Mouse (Mus musculus): ENCODE data around the gene Fstl4. TPM values are rescaled to one million over a fixed set of nuclear protein-coding genes. Genes with fewer than 3 reads are reported as not detected.

The Fstl4 gene
- polyA plus RNA-seq, 1 experiment from 2014 or later, result 1.7 TPM

DNA sequence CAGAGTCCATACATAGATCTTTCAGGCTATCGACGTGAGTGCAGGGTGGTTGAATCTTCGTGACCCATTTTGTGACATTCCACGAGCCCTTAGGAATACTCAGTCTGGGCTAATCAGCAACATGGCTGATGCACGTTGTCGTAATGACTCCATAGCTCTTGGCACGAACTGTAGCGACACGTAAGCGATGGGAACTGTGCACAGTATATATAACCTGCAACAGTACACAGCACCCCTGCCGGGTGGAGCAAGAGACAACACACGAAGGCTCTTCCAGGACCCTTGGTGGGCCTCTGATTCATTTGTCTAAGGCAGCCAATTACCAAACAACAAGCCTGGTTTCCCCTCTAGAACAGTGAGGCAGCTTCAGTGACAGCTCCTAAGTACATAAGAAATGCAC is 11.9 kb upstream of the Fstl4 start:
- no peak for ATAC-seq (ENCODE audit: insufficient number of reproducible peaks, insufficient read depth, low FRiP score, low read depth)
- Histone ChIP-seq H3K36me3 (ENCODE audit: control insufficient read depth, insufficient read depth, low read length) (no peaks in the 10 kb centered on the region), H3K27ac (ENCODE audit: low read length) (no peak overlapping the region), H3K4me2 (replicated peaks; ENCODE audit: low read depth, low read length) (no peak overlapping the region), H3K27me3 (ENCODE audit: control insufficient read depth, insufficient read depth, low read length) (no peaks in the 10 kb centered on the region), H3K4me1 (ENCODE audit: control insufficient read depth, insufficient read depth, low read length) (no peaks in the 10 kb centered on the region), H3K9ac (replicated peaks; ENCODE audit: low read depth, low read length) (no peak overlapping the region), H3K4me3 (ENCODE audit: low read depth, low read length) (no peak overlapping the region), H3K9me3 (ENCODE audit: control insufficient read depth, low read depth, low read length) (no peaks in the 10 kb centered on the region)
- WGBS, result 82% methylated on average over 12 of the region's 12 CpGs

DNA sequence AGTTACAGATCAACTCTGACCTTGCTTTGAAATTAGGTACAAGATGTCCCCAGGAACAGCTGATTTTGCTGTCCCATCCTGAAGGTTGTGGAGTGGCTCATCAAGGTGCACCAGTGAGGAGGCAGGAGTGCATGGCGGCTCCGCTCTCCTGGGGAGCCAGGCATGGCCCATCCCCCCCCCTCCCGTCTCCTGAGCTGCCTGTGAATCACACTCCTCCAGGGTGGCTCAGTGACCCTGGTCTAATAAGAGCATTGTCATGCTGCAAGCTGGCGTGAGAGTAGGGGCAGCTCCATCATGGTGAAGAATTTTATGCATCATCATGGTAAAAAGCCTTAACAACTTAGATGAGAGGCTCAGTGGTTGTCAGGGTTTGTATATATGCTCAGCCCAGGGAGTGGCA is 11.2 kb upstream of the Fstl4 start:
- H3K4me2 ChIP-seq (replicated peaks; ENCODE audit: low read depth, low read length), result no peak overlapping the region
- no peak overlapping the region for H3K4me3 ChIP-seq (ENCODE audit: low read depth, low read length)
- no peak for ATAC-seq (ENCODE audit: insufficient number of reproducible peaks, insufficient read depth, low FRiP score, low read depth)
- H3K27me3 ChIP-seq (ENCODE audit: control insufficient read depth, insufficient read depth, low read length), result no peaks in the 10 kb centered on the region
- H3K36me3 ChIP-seq (ENCODE audit: control insufficient read depth, insufficient read depth, low read length), result no peaks in the 10 kb centered on the region
- H3K27ac ChIP-seq (ENCODE audit: low read length), result no peak overlapping the region
- no peak overlapping the region for H3K9ac ChIP-seq (replicated peaks; ENCODE audit: low read depth, low read length)
- H3K4me1 ChIP-seq (ENCODE audit: control insufficient read depth, insufficient read depth, low read length), result no peaks in the 10 kb centered on the region
- WGBS, result 57% methylated on average over 4 of the region's 4 CpGs
- H3K9me3 ChIP-seq (ENCODE audit: control insufficient read depth, low read depth, low read length), result no peaks in the 10 kb centered on the region

DNA sequence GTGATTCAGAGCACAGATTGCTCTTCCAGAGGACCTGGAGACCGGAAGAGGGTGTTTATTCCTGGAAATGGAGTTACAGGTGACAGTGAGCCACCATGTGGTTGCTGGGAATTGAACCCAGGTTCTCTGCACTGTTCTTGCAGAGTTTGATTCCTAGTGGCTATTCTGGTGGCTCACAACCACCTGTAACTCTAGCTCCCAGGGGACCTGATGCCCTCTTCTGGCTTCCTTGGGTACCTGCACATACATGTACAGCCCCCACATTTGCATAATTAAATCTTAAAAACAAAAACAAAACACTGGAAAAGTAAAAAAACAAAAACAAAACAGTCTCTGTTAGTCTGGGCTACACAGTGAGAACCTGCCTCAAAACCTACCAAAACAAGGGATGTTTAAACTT is 2.6 kb upstream of the Fstl4 start:
- ATAC-seq (ENCODE audit: insufficient number of reproducible peaks, insufficient read depth, low FRiP score, low read depth), result no peak
- 47% methylated on average over 1 of the region's 1 CpGs for WGBS
- Histone ChIP-seq H3K9me3 (ENCODE audit: control insufficient read depth, low read depth, low read length) (no peaks in the 10 kb centered on the region), H3K4me3 (ENCODE audit: low read depth, low read length) (no peak overlapping the region), H3K27ac (ENCODE audit: low read length) (no peak overlapping the region), H3K27me3 (ENCODE audit: control insufficient read depth, insufficient read depth, low read length) (peaks cover 25% of the 10 kb centered on the region), H3K36me3 (ENCODE audit: control insufficient read depth, insufficient read depth, low read length) (no peaks in the 10 kb centered on the region), H3K4me1 (ENCODE audit: control insufficient read depth, insufficient read depth, low read length) (0 out of 2 replicates have a peak, but pooled peaks cover 2% of the 10 kb centered on the region), H3K9ac (replicated peaks; ENCODE audit: low read depth, low read length) (no peak overlapping the region), H3K4me2 (replicated peaks; ENCODE audit: low read depth, low read length) (no peak overlapping the region)

DNA sequence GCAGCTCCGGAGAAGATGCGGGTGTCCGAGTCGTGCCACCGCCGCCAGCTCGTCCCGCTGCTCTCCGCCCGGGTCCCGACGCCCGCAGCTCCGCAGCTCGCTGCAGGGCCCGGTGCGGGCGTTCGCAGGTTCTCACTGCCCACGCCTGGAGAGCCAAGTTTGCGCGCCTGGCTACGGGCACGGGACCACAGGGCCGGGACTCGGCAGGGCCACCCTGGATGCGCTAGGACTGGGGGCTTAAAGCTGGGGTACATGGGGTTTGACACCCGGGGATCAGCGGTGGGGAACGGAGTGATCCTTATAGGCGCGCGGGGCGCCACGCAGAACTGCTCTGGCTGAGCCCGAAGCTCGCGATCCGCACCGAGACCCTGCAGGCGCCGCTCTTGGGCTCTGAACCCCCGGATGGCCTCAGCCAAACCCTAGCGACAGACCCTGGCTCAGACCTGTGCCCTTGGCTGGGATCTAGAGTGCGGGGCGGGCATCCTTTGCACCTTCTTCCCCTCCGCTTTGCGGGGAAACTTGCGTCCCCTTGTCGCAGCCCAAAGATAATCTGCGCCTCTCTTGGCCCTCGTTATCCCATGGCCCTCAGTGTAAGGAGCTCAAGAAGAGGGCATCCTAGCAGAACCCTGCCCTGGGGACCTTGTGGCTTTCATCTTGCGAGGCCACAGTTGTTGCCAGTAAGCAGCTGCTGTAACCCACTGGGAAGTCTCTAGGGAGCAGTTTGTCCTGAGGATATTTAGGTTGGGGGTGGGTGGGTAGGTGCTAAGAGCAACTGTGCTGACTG is 652 bp downstream of the Fstl4 start:
- Histone ChIP-seq H3K27me3 (ENCODE audit: control insufficient read depth, insufficient read depth, low read length) (peaks cover 25% of the 10 kb centered on the region), H3K27ac (ENCODE audit: low read length) (no peak overlapping the region), H3K4me2 (replicated peaks; ENCODE audit: low read depth, low read length) (peak overlapping the region; percentile 96), H3K4me1 (ENCODE audit: control insufficient read depth, insufficient read depth, low read length) (0 out of 2 replicates have a peak, but pooled peaks cover 2% of the 10 kb centered on the region), H3K4me3 (ENCODE audit: low read depth, low read length) (peak overlapping the region; percentile 36), H3K36me3 (ENCODE audit: control insufficient read depth, insufficient read depth, low read length) (no peaks in the 10 kb centered on the region), H3K9me3 (ENCODE audit: control insufficient read depth, low read depth, low read length) (no peaks in the 10 kb centered on the region), H3K9ac (replicated peaks; ENCODE audit: low read depth, low read length) (peak overlapping the region; percentile 38; the same call in 1 of the 2 replicates)
- under 1% methylated on average over 53 of the region's 53 CpGs for WGBS
- no peak for ATAC-seq (ENCODE audit: insufficient number of reproducible peaks, insufficient read depth, low FRiP score, low read depth)

DNA sequence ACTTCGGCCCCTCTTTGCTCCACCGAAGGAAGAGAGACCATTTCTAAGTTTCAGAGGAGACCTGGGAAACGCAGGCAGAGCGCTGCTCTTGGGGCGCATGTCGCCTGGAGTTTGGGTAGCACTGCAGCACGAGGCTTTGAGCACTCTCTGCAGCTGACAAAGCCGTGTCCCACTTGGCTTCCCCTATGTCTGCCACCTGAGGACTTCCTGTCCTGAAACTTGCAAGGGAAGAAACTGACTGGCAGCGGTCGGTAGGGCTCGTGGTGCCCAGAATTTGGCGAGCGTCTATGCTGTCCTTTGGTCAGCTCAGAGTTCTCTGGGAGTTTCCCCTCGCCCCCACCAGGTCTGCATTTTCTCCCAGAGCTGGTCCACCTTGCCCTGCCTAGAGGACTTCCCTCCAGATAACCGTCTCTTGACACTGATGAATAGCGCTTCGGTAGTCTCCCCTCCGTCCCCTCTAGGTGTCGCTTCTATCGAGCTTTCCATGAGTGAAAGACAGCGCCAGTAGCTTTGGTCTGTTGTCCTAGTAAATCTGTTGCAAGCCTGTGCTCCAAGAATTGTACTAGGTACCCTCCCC is 1.3 kb downstream of the Fstl4 start:
- H3K9me3 ChIP-seq (ENCODE audit: control insufficient read depth, low read depth, low read length), result no peaks in the 10 kb centered on the region
- ATAC-seq (ENCODE audit: insufficient number of reproducible peaks, insufficient read depth, low FRiP score, low read depth), result no peak
- H3K27ac ChIP-seq (ENCODE audit: low read length), result no peak overlapping the region
- peak overlapping the region; percentile 96 for H3K4me2 ChIP-seq (replicated peaks; ENCODE audit: low read depth, low read length)
- H3K36me3 ChIP-seq (ENCODE audit: control insufficient read depth, insufficient read depth, low read length), result no peaks in the 10 kb centered on the region
- 0 out of 2 replicates have a peak, but pooled peaks cover 2% of the 10 kb centered on the region for H3K4me1 ChIP-seq (ENCODE audit: control insufficient read depth, insufficient read depth, low read length)
- WGBS, result 2% methylated on average over 21 of the region's 21 CpGs
- H3K4me3 ChIP-seq (ENCODE audit: low read depth, low read length), result peak overlapping the region; percentile 36
- H3K9ac ChIP-seq (replicated peaks; ENCODE audit: low read depth, low read length), result no peak overlapping the region
- peaks cover 25% of the 10 kb centered on the region for H3K27me3 ChIP-seq (ENCODE audit: control insufficient read depth, insufficient read depth, low read length)

DNA sequence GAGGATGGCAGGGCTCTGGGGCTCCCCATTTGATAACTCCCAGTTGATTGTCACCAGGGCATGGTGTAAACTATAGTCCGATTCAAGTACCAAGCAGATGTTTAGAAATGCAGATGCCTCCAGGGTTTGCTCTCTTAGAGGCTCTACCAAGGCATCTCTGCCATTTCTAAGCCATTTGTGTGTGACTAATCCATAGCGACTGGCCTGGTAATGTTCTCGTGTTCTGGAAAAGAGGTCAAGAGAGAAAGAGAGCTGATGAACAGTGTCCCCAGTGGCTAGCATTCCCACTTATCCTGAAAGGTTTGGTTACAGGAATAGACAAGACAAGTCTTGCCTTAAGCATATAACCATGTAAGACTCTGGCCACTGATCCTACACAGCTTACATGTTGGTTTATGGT is 3.5 kb downstream of the Fstl4 start:
- Histone ChIP-seq H3K9ac (replicated peaks; ENCODE audit: low read depth, low read length) (no peak overlapping the region), H3K27me3 (ENCODE audit: control insufficient read depth, insufficient read depth, low read length) (peaks cover 25% of the 10 kb centered on the region)
- WGBS, result 89% methylated on average over 3 of the region's 3 CpGs

DNA sequence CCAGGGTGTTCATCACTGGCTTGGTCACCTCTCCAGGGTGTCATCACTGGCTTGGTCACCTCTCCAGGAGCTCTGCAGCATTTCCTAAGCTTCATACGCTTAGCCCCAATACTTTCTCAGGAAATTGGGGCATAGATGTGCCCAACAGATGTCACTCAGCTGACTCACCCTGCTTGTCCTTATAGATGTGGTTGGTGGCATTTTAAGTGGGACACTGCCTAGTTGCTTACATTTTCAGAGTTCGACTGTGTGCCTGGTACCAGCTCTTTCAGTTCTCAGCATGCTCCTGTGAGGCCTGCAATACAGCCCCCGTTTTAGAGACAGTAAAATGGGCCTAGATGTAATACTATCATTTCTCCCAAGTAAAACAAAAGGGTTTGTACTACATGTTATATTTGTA is 8.6 kb downstream of the Fstl4 start:
- no peak overlapping the region for H3K4me2 ChIP-seq (replicated peaks; ENCODE audit: low read depth, low read length)
- H3K27ac ChIP-seq (ENCODE audit: low read length), result no peak overlapping the region
- no peak overlapping the region for H3K4me3 ChIP-seq (ENCODE audit: low read depth, low read length)
- no peaks in the 10 kb centered on the region for H3K36me3 ChIP-seq (ENCODE audit: control insufficient read depth, insufficient read depth, low read length)
- WGBS, result 81% methylated on average over 3 of the region's 3 CpGs
- ATAC-seq (ENCODE audit: insufficient number of reproducible peaks, insufficient read depth, low FRiP score, low read depth), result no peak
- H3K9me3 ChIP-seq (ENCODE audit: control insufficient read depth, low read depth, low read length), result no peaks in the 10 kb centered on the region
- H3K9ac ChIP-seq (replicated peaks; ENCODE audit: low read depth, low read length), result no peak overlapping the region
- no peaks in the 10 kb centered on the region for H3K27me3 ChIP-seq (ENCODE audit: control insufficient read depth, insufficient read depth, low read length)
- H3K4me1 ChIP-seq (ENCODE audit: control insufficient read depth, insufficient read depth, low read length), result no peaks in the 10 kb centered on the region

More for the DNA sequence above, 3.5 kb downstream of the Fstl4 start:
- ATAC-seq (ENCODE audit: insufficient number of reproducible peaks, insufficient read depth, low FRiP score, low read depth), result no peak
- 0 out of 2 replicates have a peak, but pooled peaks cover 2% of the 10 kb centered on the region for H3K4me1 ChIP-seq (ENCODE audit: control insufficient read depth, insufficient read depth, low read length)
- H3K4me2 ChIP-seq (replicated peaks; ENCODE audit: low read depth, low read length), result no peak overlapping the region
- H3K9me3 ChIP-seq (ENCODE audit: control insufficient read depth, low read depth, low read length), result no peaks in the 10 kb centered on the region
- H3K27ac ChIP-seq (ENCODE audit: low read length), result no peak overlapping the region
- H3K36me3 ChIP-seq (ENCODE audit: control insufficient read depth, insufficient read depth, low read length), result no peaks in the 10 kb centered on the region
- no peak overlapping the region for H3K4me3 ChIP-seq (ENCODE audit: low read depth, low read length)

DNA sequence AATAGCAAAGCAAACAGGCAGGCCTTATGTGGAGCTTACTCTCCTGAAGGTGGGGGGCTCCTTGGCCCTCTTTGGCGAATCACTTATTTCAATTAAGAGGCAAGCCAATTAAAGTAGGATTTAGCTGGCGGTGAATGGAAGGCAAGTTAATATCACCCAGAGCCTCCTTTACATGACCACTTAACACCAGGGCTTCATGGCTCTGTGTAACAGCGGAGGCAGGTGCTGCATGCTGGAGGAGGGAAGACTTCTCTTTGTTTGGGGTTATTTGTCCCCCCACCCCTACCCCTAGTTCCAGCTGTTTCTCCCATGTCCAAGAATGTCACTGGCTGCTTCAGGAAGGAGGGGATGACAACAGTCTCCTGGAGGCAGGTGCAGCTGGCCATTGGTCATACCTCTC is 10.9 kb downstream of the Fstl4 start:
- H3K4me2 ChIP-seq (replicated peaks; ENCODE audit: low read depth, low read length), result no peak overlapping the region
- no peaks in the 10 kb centered on the region for H3K4me1 ChIP-seq (ENCODE audit: control insufficient read depth, insufficient read depth, low read length)
- H3K36me3 ChIP-seq (ENCODE audit: control insufficient read depth, insufficient read depth, low read length), result no peaks in the 10 kb centered on the region
- H3K4me3 ChIP-seq (ENCODE audit: low read depth, low read length), result no peak overlapping the region
- no peak for ATAC-seq (ENCODE audit: insufficient number of reproducible peaks, insufficient read depth, low FRiP score, low read depth)
- no peaks in the 10 kb centered on the region for H3K9me3 ChIP-seq (ENCODE audit: control insufficient read depth, low read depth, low read length)
- H3K27ac ChIP-seq (ENCODE audit: low read length), result no peak overlapping the region
- 87% methylated on average over 3 of the region's 3 CpGs for WGBS
- H3K9ac ChIP-seq (replicated peaks; ENCODE audit: low read depth, low read length), result no peak overlapping the region
- no peaks in the 10 kb centered on the region for H3K27me3 ChIP-seq (ENCODE audit: control insufficient read depth, insufficient read depth, low read length)

Data from stomach, embryonic 14.5 days (tissue).